Mouse (Mus musculus) adrenal gland, adult 2 months (tissue): ENCODE data around the gene Hmcn1. TPM values are rescaled to one million over a fixed set of nuclear protein-coding genes. Genes with fewer than 3 reads are reported as not detected.

Experiments
- DNase-seq: peaks from one replicate; pipeline ENCODE4 v3.0.0; 2021
- polyA plus RNA-seq: library from polyadenylated mRNA; depleted of rRNA; stranded (reverse); fragments of >200 nt; gene quantifications from 2 replicates; pipeline ENCODE4 v1.2.3, GENCODE M21; 2012; rRNA removed
- total RNA-seq, 2 experiments: library from RNA; stranded (reverse); gene quantifications; 2 replicates each; pipeline ENCODE4 v1.2.3; 2021

Hmcn1 gene
- total and polyA plus RNA-seq, 3 experiments, result 0.21 to 3.2 (median 0.84) TPM

- peak; percentile 2 for DNase-seq
Measured at GRCm38 (mm10) chr1:150535770-150536534, 457.3 kb downstream of the Hmcn1 start.

DNA sequence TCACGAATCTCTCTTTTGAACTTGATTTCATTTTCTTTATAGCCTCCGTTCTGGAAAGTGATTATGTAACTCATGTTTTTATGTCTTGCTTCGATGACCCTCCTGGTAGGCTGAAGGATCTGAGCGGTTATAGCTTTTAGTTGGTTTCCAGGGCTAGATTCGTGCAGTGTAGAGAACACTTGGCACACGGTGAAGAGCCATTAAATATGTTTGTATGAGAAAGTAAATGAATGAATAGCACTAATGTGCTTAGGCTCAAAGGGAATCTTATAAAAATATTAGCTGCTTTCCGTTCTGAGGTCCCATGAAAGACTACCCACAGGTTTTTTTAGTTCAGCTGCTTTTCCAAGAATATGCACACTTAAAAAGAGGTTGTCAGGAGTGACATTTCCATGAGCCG is 458.6 kb downstream of the Hmcn1 start:
- DNase-seq, result no peak

DNA sequence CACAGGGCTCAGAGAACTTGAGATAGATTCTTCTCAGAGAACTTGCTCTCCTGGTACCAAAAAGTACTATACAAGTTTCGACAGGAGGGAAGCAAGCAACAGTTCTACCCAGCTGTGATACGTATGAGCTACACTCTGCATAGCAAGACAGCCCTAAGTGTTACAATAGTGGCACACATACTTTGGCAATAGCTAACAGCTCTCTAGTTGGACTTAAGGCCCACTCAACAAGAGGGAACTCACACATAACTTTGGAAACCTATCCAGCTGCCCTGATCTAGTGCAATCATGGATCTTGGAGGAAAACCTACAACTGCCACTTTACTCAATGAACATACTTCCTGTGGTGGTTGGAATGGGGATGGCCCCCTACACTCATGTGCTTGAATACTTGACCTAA is 480.2 kb downstream of the Hmcn1 start:
- no peak for DNase-seq

Other genes with a start within 250 kb of the Hmcn1 start
- not detected for gene Gm47985, start 189.1 kb upstream of the Hmcn1 start, total RNA-seq
- not detected in 2 replicates for gene Gm47985, start 189.1 kb upstream of the Hmcn1 start, polyA plus RNA-seq
- gene Gm8947, start 198.9 kb upstream of the Hmcn1 start, total RNA-seq, result not detected
- gene Gm8947, start 198.9 kb upstream of the Hmcn1 start, polyA plus RNA-seq, result not detected in 2 replicates
- not detected for gene Gm47995, start 205.0 kb upstream of the Hmcn1 start, total RNA-seq
- gene Gm47995, start 205.0 kb upstream of the Hmcn1 start, polyA plus RNA-seq, result not detected in 2 replicates
- not detected for gene 3110040M04Rik, start 210.7 kb upstream of the Hmcn1 start, total RNA-seq
- gene 3110040M04Rik, start 210.7 kb upstream of the Hmcn1 start, polyA plus RNA-seq, result not detected in 2 replicates
- gene Gm47996, start 216.7 kb upstream of the Hmcn1 start, total RNA-seq, result not detected
- gene Gm47996, start 216.7 kb upstream of the Hmcn1 start, polyA plus RNA-seq, result not detected in 2 replicates